Mouse (Mus musculus) kidney, postnatal 0 days (tissue): ENCODE data around the gene Prkcsh. TPM values are rescaled to one million over a fixed set of nuclear protein-coding genes. Genes with fewer than 3 reads are reported as not detected.

Source experiments
- ATAC-seq: fragments of 200-750 bp; cut with Nextera tagmentation; replicated peaks from 2 replicates; pipeline ENCODE4 v1.8.0; 2017; ENCODE audit warnings: low read depth, moderate number of reproducible peaks, moderate TSS enrichment, moderate library complexity; ENCODE audit not compliant: low FRiP score
- DNase-seq: peaks from one replicate; pipeline ENCODE4 v3.0.0-alpha.2; 2016; ENCODE audit warnings: low spot score
- H3K27ac ChIP-seq: fragments of 300-500 bp; sonication (generic); 2 replicates; pipeline ENCODE4 v1.5.1; 2014; ENCODE audit warnings: mild to moderate bottlenecking
- H3K27me3 ChIP-seq: fragments of 300-500 bp; sonication (generic); 2 replicates; pipeline ENCODE4 v1.6.1; 2014; ENCODE audit warnings: low read length, mixed read lengths; ENCODE audit not compliant: insufficient read depth
- H3K36me3 ChIP-seq: fragments of 300-500 bp; sonication (generic); 2 replicates; pipeline ENCODE4 v1.6.1; 2014; ENCODE audit warnings: low read length, mixed read lengths; ENCODE audit not compliant: insufficient read depth
- H3K4me1 ChIP-seq: fragments of 300-500 bp; sonication (generic); replicated peaks from 2 replicates; pipeline ENCODE4 v1.6.1; 2014; ENCODE audit warnings: antibody characterized with exemption, low read length, mixed read lengths; ENCODE audit not compliant: insufficient read depth
- H3K4me2 ChIP-seq: fragments of 300-500 bp; sonication (generic); 2 replicates; pipeline ENCODE4 v1.6.1; 2014; ENCODE audit warnings: mild to moderate bottlenecking, low read length, moderate library complexity, mixed read lengths
- H3K4me3 ChIP-seq: fragments of 300-500 bp; sonication (generic); replicated peaks from 2 replicates; pipeline ENCODE4 v1.5.1; 2014; ENCODE audit warnings: low read depth, low read length
- H3K9ac ChIP-seq: fragments of 300-500 bp; sonication (generic); 2 replicates; pipeline ENCODE4 v1.6.1; 2014; ENCODE audit warnings: low read depth, low read length
- H3K9me3 ChIP-seq: fragments of 300-500 bp; sonication (generic); replicated peaks from 2 replicates; pipeline ENCODE4 v1.6.1; 2016; ENCODE audit warnings: low read length, inconsistent platforms, mixed read lengths
- CTCF ChIP-seq: IDR thresholded peaks from 2 replicates; pipeline ENCODE4 v1.5.1; 2016; ENCODE audit warnings: antibody characterized with exemption, low read depth, mild to moderate bottlenecking, moderate library complexity
- WGBS: fragments of 180-500 bp; shearing (Covaris S2); extraction: QIAGEN DNeasy Blood & Tissue Kit; methylation state at CpG from one replicate; pipeline ENCODE4 v1.1.7; 2014; 5-methylcytosine and 5-hydroxymethylcytosine counted together
- polyA plus RNA-seq: library from polyadenylated mRNA; unstranded; fragments of >200 nt; fragmentation: Nextera tagmentation; extraction: Ambion mirVana; gene quantifications from 2 replicates; pipeline ENCODE4 v1.2.1, GENCODE M21; 2015

Prkcsh gene
- polyA plus RNA-seq, 1 experiment from 2014 or later, result 79.6 TPM

- no peak; the same call in 1 of the 2 replicates for TF ChIP-seq CTCF
- Histone ChIP-seq H3K9ac (no peak overlapping the region), H3K4me1 (no peaks in the 10 kb centered on the region), H3K27me3 (no peaks in the 10 kb centered on the region), H3K27ac (no peak overlapping the region), H3K36me3 (peaks cover 22% of the 10 kb centered on the region; the same call in 1 of the 2 replicates), H3K4me3 (no peak overlapping the region), H3K4me2 (no peak overlapping the region), H3K9me3 (no peaks in the 10 kb centered on the region)
- ATAC-seq (peak; percentile 72; the same call in 1 of the 2 replicates), DNase-seq (no peak)
- 73% methylated on average over 4 of the region's 4 CpGs for WGBS
Observed at GRCm38 (mm10) chr9:21978398-21979128, 24.0 kb upstream of the Prkcsh start.

DNA sequence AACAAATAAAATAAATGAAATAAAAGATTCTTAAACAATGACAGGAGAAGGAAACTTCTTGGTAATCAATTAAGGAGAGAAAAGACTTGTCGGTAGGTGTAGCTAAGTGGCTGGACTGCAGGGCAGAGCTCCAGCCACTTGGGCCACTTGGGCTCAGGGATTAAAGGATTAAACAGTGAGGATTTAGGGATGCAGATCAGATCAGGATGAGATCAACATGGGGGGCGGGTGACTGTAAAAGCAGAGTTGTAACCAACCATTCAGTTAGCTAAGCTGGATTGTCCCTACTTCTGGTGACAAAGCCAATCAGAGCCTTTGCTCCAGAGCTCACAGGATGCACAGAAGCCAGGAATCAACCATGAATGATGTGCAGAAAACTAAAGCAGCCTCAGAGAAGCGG, 18.7 kb upstream of the Prkcsh start:
- Histone ChIP-seq H3K4me2 (no peak overlapping the region), H3K9me3 (no peaks in the 10 kb centered on the region), H3K4me3 (no peak overlapping the region), H3K27ac (no peak overlapping the region), H3K4me1 (peaks cover 4% of the 10 kb centered on the region), H3K36me3 (peaks cover 12% of the 10 kb centered on the region; the same call in 1 of the 2 replicates), H3K9ac (no peak overlapping the region), H3K27me3 (peaks cover 8% of the 10 kb centered on the region; the same call in 1 of the 2 replicates)
- WGBS, result 41% methylated on average over 3 of the region's 3 CpGs
- TF ChIP-seq CTCF, result no peak
- ATAC-seq (no peak), DNase-seq (no peak)

GRCm38 (mm10) chr9:21987592-21988342, 14.8 kb upstream of the Prkcsh start:
- WGBS, result 11% methylated on average over 36 of the region's 36 CpGs
- Histone ChIP-seq H3K4me3 (peak overlapping the region; percentile 59), H3K27me3 (peaks cover 23% of the 10 kb centered on the region), H3K36me3 (no peaks in the 10 kb centered on the region), H3K4me2 (peak overlapping the region; percentile 90), H3K9me3 (no peaks in the 10 kb centered on the region), H3K4me1 (peaks cover 12% of the 10 kb centered on the region), H3K9ac (peak overlapping the region; percentile 59; the same call in 1 of the 2 replicates), H3K27ac (no peak overlapping the region)
- no peak for ATAC-seq
- no peak for DNase-seq
- no peak for TF ChIP-seq CTCF

DNA sequence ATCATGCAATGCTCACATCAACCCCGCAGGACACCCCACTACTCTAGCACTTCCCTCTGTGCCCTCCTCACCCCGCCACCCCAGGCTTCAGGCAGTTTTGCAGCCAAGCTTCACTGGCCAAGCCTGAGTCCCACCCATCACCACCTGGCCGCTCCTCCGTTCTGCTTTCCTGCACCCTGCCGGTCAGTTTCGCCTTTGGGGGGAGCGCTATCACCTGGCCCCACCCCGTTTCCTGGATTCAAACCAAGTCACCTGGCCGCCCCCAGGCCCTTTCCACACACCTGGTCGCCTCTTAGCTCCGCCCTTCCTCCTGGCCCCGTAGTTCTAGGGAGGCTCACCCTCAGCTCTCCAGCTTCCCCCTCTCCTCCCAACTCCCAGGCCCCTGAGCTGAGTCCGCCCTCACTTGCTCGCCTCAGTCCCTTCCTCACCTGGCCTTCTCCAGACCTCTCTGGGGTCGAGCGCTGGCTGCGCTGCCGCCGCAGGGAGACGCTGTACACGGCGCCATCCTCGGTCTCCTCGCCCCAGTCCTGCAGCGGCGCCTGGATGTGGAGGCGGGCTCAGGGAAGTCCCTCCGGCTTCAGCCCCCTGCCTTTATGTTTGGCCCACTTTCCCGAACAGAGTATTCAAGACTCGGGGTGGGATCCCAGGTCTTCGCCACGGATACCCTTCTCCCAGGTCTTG, 14.0 kb upstream of the Prkcsh start:
- H3K4me1 ChIP-seq, result peaks cover 12% of the 10 kb centered on the region
- DNase-seq, result peak; percentile 49
- no peaks in the 10 kb centered on the region for H3K9me3 ChIP-seq
- peak overlapping the region; percentile 66 for H3K27ac ChIP-seq
- 0 out of 2 replicates have a peak, but pooled peaks have one; percentile 6 for TF ChIP-seq CTCF
- H3K9ac ChIP-seq, result peak overlapping the region; percentile 59
- no peaks in the 10 kb centered on the region for H3K36me3 ChIP-seq
- H3K4me3 ChIP-seq, result peak overlapping the region; percentile 59
- peak overlapping the region; percentile 90 for H3K4me2 ChIP-seq
- H3K27me3 ChIP-seq, result peaks cover 23% of the 10 kb centered on the region
- peak; percentile 76 for ATAC-seq
- under 1% methylated on average over 32 of the region's 32 CpGs for WGBS

- H3K27me3 ChIP-seq, result peaks cover 23% of the 10 kb centered on the region
- no peaks in the 10 kb centered on the region for H3K9me3 ChIP-seq
- TF ChIP-seq CTCF, result no peak; the same call in 1 of the 2 replicates
- peak; percentile 62 for DNase-seq
- peak; percentile 68 for ATAC-seq
- H3K4me2 ChIP-seq, result peak within 1 kb of the TSS; percentile 90
- H3K4me1 ChIP-seq, result peaks cover 12% of the 10 kb centered on the region
- H3K27ac ChIP-seq, result peak within 1 kb of the TSS; percentile 66
- H3K36me3 ChIP-seq, result no peaks in the 10 kb centered on the region
- H3K4me3 ChIP-seq, result peak within 1 kb of the TSS; percentile 59
- WGBS, result under 1% methylated on average over 42 of the region's 42 CpGs
- peak within 1 kb of the TSS; percentile 59 for H3K9ac ChIP-seq
Observed at GRCm38 (mm10) chr9:21989230-21990110, 13.1 kb upstream of the Prkcsh start, which contains the start of gene Rgl3. Rgl3 (minus strand) TSS chr9:21989446.
